Mouse (Mus musculus): Measurements from ENCODE around the gene Nqo1.

Nqo1 gene

GRCm38 (mm10) chr8:107404057-107404456, 1.1 kb upstream of the Nqo1 start:
- no peak for DNase-seq

- no peak for DNase-seq
Observed at GRCm38 (mm10) chr8:107401866-107402265, 1.1 kb downstream of the Nqo1 start.

- peak; percentile 68 for DNase-seq
Observed at GRCm38 (mm10) chr8:107399495-107399894, 3.5 kb downstream of the Nqo1 start.

- no peak for DNase-seq
Observed at GRCm38 (mm10) chr8:107397665-107398064, 5.3 kb downstream of the Nqo1 start.

- DNase-seq, result no peak
Observed at GRCm38 (mm10) chr8:107396106-107396670, 6.8 kb downstream of the Nqo1 start.

- DNase-seq, result no peak
Observed at GRCm38 (mm10) chr8:107395397-107395796, 7.6 kb downstream of the Nqo1 start.

- DNase-seq, result no peak
Observed at GRCm38 (mm10) chr8:107391136-107391516, 11.9 kb downstream of the Nqo1 start.

- DNase-seq, result no peak
Observed at GRCm38 (mm10) chr8:107390476-107391135, 12.4 kb downstream of the Nqo1 start.

- peak; percentile 43 for DNase-seq
Observed at GRCm38 (mm10) chr8:107389557-107389956, 13.4 kb downstream of the Nqo1 start.

GRCm38 (mm10) chr8:107387861-107388260, 15.1 kb downstream of the Nqo1 start:
- DNase-seq, result peak; percentile 48

GRCm38 (mm10) chr8:107386642-107387041, 16.4 kb downstream of the Nqo1 start:
- DNase-seq, result no peak

GRCm38 (mm10) chr8:107386171-107386570, 16.8 kb downstream of the Nqo1 start:
- no peak for DNase-seq

GRCm38 (mm10) chr8:107385063-107385462, 17.9 kb downstream of the Nqo1 start:
- no peak for DNase-seq

GRCm38 (mm10) chr8:107384651-107385050, 18.4 kb downstream of the Nqo1 start:
- no peak for DNase-seq

- DNase-seq, result no peak
Observed at GRCm38 (mm10) chr8:107382898-107383297, 20.1 kb downstream of the Nqo1 start.

- no peak for DNase-seq
Observed at GRCm38 (mm10) chr8:107381666-107382065, 21.3 kb downstream of the Nqo1 start.

GRCm38 (mm10) chr8:107380734-107381133, 22.3 kb downstream of the Nqo1 start:
- no peak for DNase-seq

GRCm38 (mm10) chr8:107377346-107377745, 25.7 kb downstream of the Nqo1 start:
- DNase-seq, result no peak

- DNase-seq, result no peak
Observed at GRCm38 (mm10) chr8:107370311-107370710, 32.7 kb downstream of the Nqo1 start.

All from layer of hippocampus, adult 9-11 months (tissue).